ENCODE assay signal across 15 mouse cellular contexts in the genomic region with DNA sequence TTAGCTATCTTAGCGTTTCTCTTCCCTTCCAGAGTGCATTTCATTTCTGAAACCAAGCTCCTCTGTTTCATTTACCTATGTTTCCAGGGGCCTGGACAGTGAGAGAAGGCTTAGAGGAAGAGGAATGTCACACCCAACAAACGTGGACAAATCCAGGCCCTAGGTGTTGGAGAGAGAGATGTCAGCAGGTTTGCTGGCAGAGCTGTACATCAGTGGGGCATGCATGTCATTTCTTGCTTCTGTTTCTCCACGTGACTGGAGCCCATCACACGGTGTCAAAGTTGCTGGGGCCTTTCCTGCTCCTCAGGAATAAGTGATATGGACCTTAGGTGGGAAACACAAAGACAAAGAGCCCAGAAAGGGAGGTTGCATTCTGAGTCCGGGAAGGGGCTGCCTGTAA.
DNase-seq lines count a peak whose midpoint lies in the region; ATAC-seq and TF ChIP-seq lines count a peak whose summit lies in the region.
"Had no signal": no experiment of that assay in that cellular context is flagged by ENCODE, and none has a peak within 500 bp of the region (broad histone marks: within the 10 kb centered on the region; RNA-seq: fewer than 3 reads in every experiment).

No protein-coding gene starts in this region.

- no peak overlapping the region for H3K9ac ChIP-seq in midbrain, postnatal 0 days (replicated peaks; ENCODE audit: low read length, poor library complexity, severe bottlenecking)
- no peak overlapping the region for H3K9ac ChIP-seq in hindbrain, embryonic 15.5 days
- H3K9ac ChIP-seq in neural tube, embryonic 15.5 days (replicated peaks), result no peak overlapping the region

- H3K9me3 ChIP-seq in midbrain, embryonic 10.5 days (replicated peaks), result no peaks in the 10 kb centered on the region
- no peaks in the 10 kb centered on the region for H3K9me3 ChIP-seq in midbrain, postnatal 0 days (ENCODE audit: low read length)
- no peaks in the 10 kb centered on the region for H3K9me3 ChIP-seq in hindbrain, embryonic 15.5 days
- no peaks in the 10 kb centered on the region for H3K9me3 ChIP-seq in neural tube, embryonic 15.5 days (replicated peaks)

- H3K4me1 ChIP-seq in midbrain, embryonic 10.5 days, result peaks cover 12% of the 10 kb centered on the region
- no peaks in the 10 kb centered on the region for H3K4me1 ChIP-seq in midbrain, postnatal 0 days (ENCODE audit: insufficient read depth, low read length)
- peaks cover 21% of the 10 kb centered on the region for H3K4me1 ChIP-seq in hindbrain, embryonic 15.5 days (replicated peaks)
- H3K4me1 ChIP-seq in neural tube, embryonic 15.5 days, result peaks cover 14% of the 10 kb centered on the region

- H3K36me3 ChIP-seq in midbrain, embryonic 10.5 days, result no peaks in the 10 kb centered on the region
- no peaks in the 10 kb centered on the region for H3K36me3 ChIP-seq in midbrain, postnatal 0 days (ENCODE audit: insufficient read depth, low read length)
- no peaks in the 10 kb centered on the region for H3K36me3 ChIP-seq in hindbrain, embryonic 15.5 days
- no peaks in the 10 kb centered on the region for H3K36me3 ChIP-seq in neural tube, embryonic 15.5 days

- no peak for ATAC-seq in midbrain, postnatal 0 days (ENCODE audit: low FRiP score)
- ATAC-seq in hindbrain, embryonic 15.5 days (ENCODE audit: low FRiP score, low read depth), result no peak
- no peak for ATAC-seq in neural tube, embryonic 15.5 days (ENCODE audit: low FRiP score)
- ATAC-seq: Patski had no signal

- H3K27me3 ChIP-seq in midbrain, embryonic 10.5 days (ENCODE audit: low read depth, poor library complexity, severe bottlenecking), result no peaks in the 10 kb centered on the region
- H3K27me3 ChIP-seq in midbrain, postnatal 0 days (ENCODE audit: insufficient read depth, low read length), result no peaks in the 10 kb centered on the region
- H3K27me3 ChIP-seq in hindbrain, embryonic 15.5 days, result no peaks in the 10 kb centered on the region
- no peaks in the 10 kb centered on the region for H3K27me3 ChIP-seq in neural tube, embryonic 15.5 days (replicated peaks)
- H3K27me3 ChIP-seq: Patski had no signal

- H3K4me2 ChIP-seq in midbrain, postnatal 0 days (ENCODE audit: low read depth, low read length, poor library complexity, severe bottlenecking), result no peak overlapping the region
- H3K4me2 ChIP-seq in hindbrain, embryonic 15.5 days, result no peak overlapping the region
- H3K4me2 ChIP-seq in neural tube, embryonic 15.5 days, result no peak overlapping the region

- DNase-seq in cerebellum, adult 9-10 months, result peak; percentile 21
- DNase-seq in cerebellum, adult 11-12 months, result no peak
- no peak for DNase-seq in midbrain, embryonic 10.5 days (ENCODE audit: low spot score)
- DNase-seq in midbrain, postnatal 0 days (ENCODE audit: low spot score), result no peak
- no peak for DNase-seq in ovary, postnatal 36 days (ENCODE audit: low spot score)
- no peak for DNase-seq in gastrocnemius, adult 18-20 months (ENCODE audit: low spot score)
- DNase-seq: embryo, embryonic 11 days; kidney, adult 18-20 months; liver; lung, adult 2 months; thymus, postnatal 36 days had no signal

- no peak for TF ChIP-seq CTCF in midbrain, postnatal 0 days (IDR thresholded peaks at IDR 0.05)

- 88% methylated on average over 5 of the region's 5 CpGs for WGBS in midbrain, embryonic 10.5 days
- WGBS in midbrain, postnatal 0 days, result 75% methylated on average over 5 of the region's 5 CpGs
- 72% methylated on average over 5 of the region's 5 CpGs for WGBS in hindbrain, embryonic 15.5 days
- 72% methylated on average over 5 of the region's 5 CpGs for WGBS in neural tube, embryonic 15.5 days

- H3K27ac ChIP-seq in midbrain, embryonic 10.5 days (replicated peaks), result peak overlapping the region; percentile 81
- no peak overlapping the region; the same call in 1 of the 2 replicates for H3K27ac ChIP-seq in midbrain, postnatal 0 days (ENCODE audit: low read depth, low read length)
- H3K27ac ChIP-seq in hindbrain, embryonic 15.5 days (replicated peaks), result peak overlapping the region; percentile 79; the same call in 1 of the 2 replicates
- H3K27ac ChIP-seq in neural tube, embryonic 15.5 days (replicated peaks), result peak overlapping the region; percentile 9; the same call in 1 of the 2 replicates
- H3K27ac ChIP-seq: left cerebral cortex, adult 2 months had no signal

- H3K4me3 ChIP-seq in midbrain, embryonic 10.5 days, result no peak overlapping the region
- no peak overlapping the region for H3K4me3 ChIP-seq in midbrain, postnatal 0 days (ENCODE audit: low read depth, low read length)
- H3K4me3 ChIP-seq in hindbrain, embryonic 15.5 days, result no peak overlapping the region
- no peak overlapping the region for H3K4me3 ChIP-seq in neural tube, embryonic 15.5 days (replicated peaks)
- H3K4me3 ChIP-seq: left cerebral cortex, adult 2 months had no signal
